Mouse (Mus musculus): ENCODE measurements at regions not wholly inside any gene's neighbourhood (a gene's known extent, or its start where the extent isn't known, plus 50 kb on each side); places are given as distances from the start of the nearest gene placed in this dataset.

DNA sequence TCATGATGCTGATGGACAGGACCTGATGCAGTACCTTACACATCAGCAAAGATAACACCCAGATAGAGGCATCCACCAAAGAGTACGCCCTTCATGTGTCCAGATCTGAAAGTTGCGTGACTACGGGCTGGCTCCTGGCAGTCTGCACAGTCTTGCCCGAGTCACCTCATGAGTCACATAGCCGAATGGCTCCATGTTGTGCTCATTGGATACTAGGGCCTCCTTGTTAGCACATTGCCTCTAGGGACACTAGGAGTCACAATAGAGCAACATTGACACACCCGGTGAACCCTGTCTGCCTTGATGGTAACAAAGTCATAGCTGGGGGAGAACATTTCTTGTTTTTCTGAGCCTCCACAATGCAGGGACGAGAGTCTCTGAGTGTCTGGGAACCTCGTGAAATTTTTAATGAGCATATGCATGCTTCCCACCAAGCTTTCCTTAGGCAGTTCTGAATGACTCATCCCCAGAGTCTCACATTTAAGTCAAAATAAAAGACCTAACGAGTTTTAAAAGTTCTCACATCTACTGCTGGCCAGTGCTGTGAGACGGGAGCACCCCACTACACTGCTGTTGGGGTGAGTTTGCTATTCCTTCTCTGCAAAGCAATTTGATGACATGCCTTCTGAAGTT, 297.5 kb downstream of the Insig2 start:
- TF ChIP-seq CTCF (IDR thresholded peaks at IDR 0.05; ENCODE audit: extremely low read depth, insufficient read length, insufficient replicate concordance, low read depth, low read length) (no peak), POLR2A (IDR thresholded peaks at IDR 0.05; ENCODE audit: low read depth, low read length) (no peak)

Measured in small intestine, adult 2 months (tissue).